Mouse (Mus musculus) E14TG2a.4 (cell line): ENCODE data around the gene Nek8.

ENCODE experiments used
- H3K27me3 ChIP-seq: 2 replicates; pipeline ENCODE4 v1.6.1; 2014; ENCODE audit warnings: low read length, control low read depth; ENCODE audit not compliant: insufficient read depth
- H3K36me3 ChIP-seq: 2 replicates; pipeline ENCODE4 v1.6.1; 2014; ENCODE audit warnings: low read length, control low read depth; ENCODE audit not compliant: insufficient read depth
- H3K4me1 ChIP-seq: replicated peaks from 2 replicates; pipeline ENCODE4 v1.6.1; 2014; ENCODE audit warnings: low read depth, low read length, control low read depth
- H3K4me3 ChIP-seq: replicated peaks from 2 replicates; pipeline ENCODE4 v1.5.1; 2014; ENCODE audit warnings: mild to moderate bottlenecking, low read length
- H3K9me3 ChIP-seq: 2 replicates; pipeline ENCODE4 v1.6.1; 2014; ENCODE audit warnings: low read length, control low read depth
- CTCF ChIP-seq: conservative IDR thresholded peaks from 2 replicates; pipeline ENCODE4 v1.5.1; 2014; ENCODE audit warnings: low read length
- NANOG ChIP-seq: IDR thresholded peaks from 2 replicates; pipeline ENCODE4 v1.6.1; 2014; ENCODE audit warnings: borderline replicate concordance, low read length, mixed read lengths
- POU5F1 ChIP-seq: IDR thresholded peaks from 2 replicates; pipeline ENCODE4 v1.6.1; 2014; ENCODE audit warnings: low read length, borderline replicate concordance

Gene Nek8

GRCm38 (mm10) chr11:78205361-78206206 lies 29.1 kb upstream of the Nek8 start:
- TF ChIP-seq POU5F1 = no peak
- H3K36me3 ChIP-seq = peaks cover 87% of the 10 kb centered on the region
- H3K4me3 ChIP-seq = no peak overlapping the region
- no peaks in the 10 kb centered on the region for H3K27me3 ChIP-seq
- no peaks in the 10 kb centered on the region for H3K9me3 ChIP-seq
- H3K4me1 ChIP-seq = peaks cover 18% of the 10 kb centered on the region

- TF ChIP-seq CTCF (no peak), NANOG (no peak), POU5F1 (no peak)
- Histone ChIP-seq H3K4me3 (no peak overlapping the region), H3K36me3 (peaks cover 74% of the 10 kb centered on the region), H3K4me1 (peaks cover 18% of the 10 kb centered on the region), H3K27me3 (no peaks in the 10 kb centered on the region), H3K9me3 (no peaks in the 10 kb centered on the region)
Observed at GRCm38 (mm10) chr11:78204287-78204686, 27.8 kb upstream of the Nek8 start.

- TF ChIP-seq CTCF = no peak
- peaks cover 18% of the 10 kb centered on the region for H3K4me1 ChIP-seq
- no peak overlapping the region for H3K4me3 ChIP-seq
- no peaks in the 10 kb centered on the region for H3K9me3 ChIP-seq
- no peaks in the 10 kb centered on the region for H3K27me3 ChIP-seq
- peaks cover 55% of the 10 kb centered on the region for H3K36me3 ChIP-seq
Observed at GRCm38 (mm10) chr11:78202372-78202771, 25.9 kb upstream of the Nek8 start.

GRCm38 (mm10) chr11:78195101-78195863 lies 18.8 kb upstream of the Nek8 start:
- no peaks in the 10 kb centered on the region for H3K9me3 ChIP-seq
- peaks cover 37% of the 10 kb centered on the region for H3K4me1 ChIP-seq
- no peaks in the 10 kb centered on the region for H3K27me3 ChIP-seq
- H3K4me3 ChIP-seq = peak overlapping the region; percentile 83
- TF ChIP-seq NANOG (no peak), CTCF (no peak), POU5F1 (no peak)
- peaks cover 28% of the 10 kb centered on the region for H3K36me3 ChIP-seq

GRCm38 (mm10) chr11:78194411-78195100 lies 18.1 kb upstream of the Nek8 start:
- peaks cover 29% of the 10 kb centered on the region for H3K36me3 ChIP-seq
- no peaks in the 10 kb centered on the region for H3K27me3 ChIP-seq
- H3K9me3 ChIP-seq = no peaks in the 10 kb centered on the region
- H3K4me1 ChIP-seq = peaks cover 45% of the 10 kb centered on the region
- no peak for TF ChIP-seq CTCF
- TF ChIP-seq POU5F1 = no peak
- TF ChIP-seq NANOG = no peak
- H3K4me3 ChIP-seq = peak overlapping the region; percentile 83

GRCm38 (mm10) chr11:78193113-78193512 lies 16.6 kb upstream of the Nek8 start, which contains the start of gene Proca1:
Gene Proca1 (plus strand): TSS chr11:78193392.
- TF ChIP-seq POU5F1 (no peak), NANOG (no peak), CTCF (no peak)
- Histone ChIP-seq H3K36me3 (peaks cover 29% of the 10 kb centered on the region), H3K9me3 (no peaks in the 10 kb centered on the region), H3K4me1 (peaks cover 47% of the 10 kb centered on the region), H3K4me3 (peak within 1 kb of the TSS; percentile 83), H3K27me3 (no peaks in the 10 kb centered on the region)

GRCm38 (mm10) chr11:78190041-78190440 lies 13.6 kb upstream of the Nek8 start:
- TF ChIP-seq POU5F1 (no peak), CTCF (no peak), NANOG (no peak)
- Histone ChIP-seq H3K9me3 (no peaks in the 10 kb centered on the region), H3K4me1 (peaks cover 64% of the 10 kb centered on the region), H3K4me3 (peak overlapping the region; percentile 91), H3K36me3 (peaks cover 29% of the 10 kb centered on the region), H3K27me3 (no peaks in the 10 kb centered on the region)
